Mouse (Mus musculus): ENCODE results near the gene Pno1. TPM values are rescaled to one million over a fixed set of nuclear protein-coding genes. Genes with fewer than 3 reads are reported as not detected.
A peak's percentile ranks its signal among the peaks of the same experiment; 100 is the strongest.

The Pno1 gene
- polyA plus RNA-seq, 1 experiment: 17.8 TPM

DNA sequence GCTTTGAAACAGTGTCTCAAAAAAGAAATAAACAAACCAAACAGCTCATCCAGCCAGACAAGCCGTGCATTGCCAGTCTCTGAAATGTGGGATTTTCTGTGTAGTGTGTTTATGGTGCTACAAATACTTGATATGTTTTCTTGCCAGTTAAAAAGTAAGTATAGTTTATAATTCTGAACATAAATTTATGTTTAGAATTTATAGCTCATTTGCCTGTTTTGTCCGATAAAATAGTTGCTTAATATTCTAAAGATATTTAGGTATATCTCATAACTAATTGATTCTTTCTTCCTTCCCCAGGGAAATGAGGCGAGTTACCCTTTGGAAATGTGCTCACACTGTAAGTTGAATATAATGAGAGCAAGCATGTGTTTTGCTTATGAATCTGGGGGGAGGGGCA is 29.6 kb downstream of the Pno1 start, which contains the start of gene Wdr92:
Gene Wdr92, plus strand, starts transcription at position 301 of the 400 bp plus-strand sequence.
- DNase-seq (ENCODE audit: extremely low spot score in 1 of 2, low spot score in 1 of 2): no peak

DNA sequence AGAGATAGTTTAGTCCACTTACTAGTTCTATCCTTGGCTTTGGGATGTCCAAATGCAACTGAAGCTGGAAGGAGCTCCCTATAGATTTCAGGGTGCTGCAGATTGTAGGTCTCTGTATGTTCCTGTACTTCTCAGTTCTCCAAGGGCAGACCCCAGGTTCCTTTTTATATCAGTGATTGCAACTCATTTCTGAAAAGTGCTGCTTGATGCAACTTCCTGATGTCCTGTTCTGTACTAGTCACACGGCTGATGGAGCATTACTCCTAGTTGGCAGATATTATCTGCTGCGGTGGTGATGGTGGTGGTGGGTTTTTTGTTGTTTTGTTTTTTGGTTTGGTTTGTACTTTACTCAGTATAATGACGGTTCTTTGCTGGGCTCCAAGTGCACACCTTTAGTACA is 30.6 kb downstream of the Pno1 start:
- no peak for DNase-seq (ENCODE audit: extremely low spot score in 1 of 2, low spot score in 1 of 2)

DNA sequence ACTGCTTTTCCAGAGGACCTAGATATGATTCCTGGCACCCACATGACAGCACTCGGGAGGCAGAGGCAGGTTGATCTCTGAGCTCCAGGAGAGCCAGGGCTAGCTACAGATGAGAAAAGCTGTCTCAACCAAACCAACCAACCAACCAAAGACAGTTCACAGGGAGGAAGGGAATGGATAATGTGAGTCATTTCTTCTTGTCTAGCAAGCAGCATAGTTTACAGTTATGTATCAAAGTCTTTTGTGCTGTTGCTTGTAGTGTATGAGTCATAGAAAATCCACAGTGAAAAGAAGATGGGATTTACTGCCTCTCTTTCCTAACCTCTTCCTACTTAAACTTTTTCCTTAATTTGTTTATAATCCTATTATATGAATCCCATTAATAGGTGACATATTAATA is 34.7 kb downstream of the Pno1 start:
- no peak for DNase-seq (ENCODE audit: extremely low spot score in 1 of 2, low spot score in 1 of 2)

DNA sequence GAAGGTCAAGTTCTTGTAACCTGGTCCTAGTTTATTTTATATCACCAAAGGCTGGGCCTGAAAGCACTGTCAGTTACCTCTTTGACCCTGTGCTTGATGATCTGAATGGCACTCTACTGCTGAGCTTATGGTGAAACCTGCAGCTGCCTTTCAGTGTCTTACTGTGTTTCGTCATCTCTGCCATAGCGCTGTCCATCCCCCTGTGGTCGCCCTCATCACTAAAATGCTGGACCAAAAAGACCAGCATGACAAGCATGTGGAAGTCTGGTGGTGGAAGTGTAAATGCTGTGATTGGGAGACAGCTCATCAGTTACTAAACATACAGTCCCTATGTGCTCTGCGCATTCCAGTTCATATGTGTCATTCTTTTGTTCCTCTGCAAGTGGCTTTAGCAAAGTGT is 39.1 kb downstream of the Pno1 start:
- no peak for DNase-seq (ENCODE audit: extremely low spot score in 1 of 2, low spot score in 1 of 2)

DNA sequence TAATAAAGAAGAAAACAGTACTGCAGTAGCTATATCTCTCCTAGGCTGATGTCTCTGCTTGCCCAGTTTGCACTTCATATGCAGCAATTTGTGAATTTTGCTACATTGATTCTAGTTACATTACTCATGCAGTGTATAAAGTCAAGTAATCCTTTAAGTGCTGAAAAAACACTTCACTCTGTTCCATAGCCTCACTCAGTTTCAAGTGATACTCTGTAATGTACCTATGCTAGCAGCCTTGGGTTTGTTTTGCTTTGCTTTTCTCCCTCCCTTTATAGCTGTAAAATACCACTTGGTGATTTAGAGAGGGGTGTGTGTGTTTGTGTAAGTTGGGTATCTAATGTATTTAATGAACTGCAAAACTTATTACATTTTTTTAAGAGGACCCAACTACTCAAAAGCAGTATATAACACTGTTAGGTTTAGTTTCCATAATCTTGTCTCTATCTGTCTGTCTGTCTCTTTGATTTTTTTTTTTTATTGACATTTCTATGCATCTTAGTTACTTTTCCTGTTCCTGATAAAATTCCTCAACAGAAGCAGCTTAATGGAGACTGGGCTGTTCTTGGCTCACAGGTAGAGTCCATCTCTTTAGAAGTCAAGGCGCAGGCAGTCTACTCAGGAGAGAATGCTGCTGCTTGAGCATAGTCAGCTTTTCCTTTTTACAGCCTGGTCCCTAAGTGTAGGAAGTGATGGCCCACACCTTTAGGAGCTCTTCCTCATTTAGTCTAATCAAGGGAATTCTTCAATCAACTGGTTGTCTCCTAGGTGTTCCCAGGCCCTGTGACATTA is 40.2 kb downstream of the Pno1 start:
- DNase-seq (ENCODE audit: extremely low spot score in 1 of 2, low spot score in 1 of 2): no peak

DNA sequence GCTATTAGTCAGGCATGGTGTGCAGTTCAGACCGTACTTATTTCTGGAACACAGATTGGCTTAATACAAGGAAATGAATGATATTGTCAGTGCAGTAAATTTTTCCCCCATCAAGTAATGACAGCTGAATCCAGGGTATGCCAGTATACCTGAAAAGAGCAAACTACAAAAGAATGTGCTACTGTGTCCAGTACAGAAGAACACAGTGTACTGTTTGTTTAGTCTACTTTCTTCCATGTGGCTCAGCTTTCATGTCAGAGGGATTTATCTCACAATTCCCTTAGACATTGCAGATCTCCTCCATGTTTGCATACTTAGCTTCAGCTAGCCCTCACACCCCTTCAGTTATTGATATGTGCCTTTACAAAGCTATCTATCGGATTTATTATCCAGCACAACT is 42.1 kb downstream of the Pno1 start:
- DNase-seq (ENCODE audit: extremely low spot score in 1 of 2, low spot score in 1 of 2): no peak

DNA sequence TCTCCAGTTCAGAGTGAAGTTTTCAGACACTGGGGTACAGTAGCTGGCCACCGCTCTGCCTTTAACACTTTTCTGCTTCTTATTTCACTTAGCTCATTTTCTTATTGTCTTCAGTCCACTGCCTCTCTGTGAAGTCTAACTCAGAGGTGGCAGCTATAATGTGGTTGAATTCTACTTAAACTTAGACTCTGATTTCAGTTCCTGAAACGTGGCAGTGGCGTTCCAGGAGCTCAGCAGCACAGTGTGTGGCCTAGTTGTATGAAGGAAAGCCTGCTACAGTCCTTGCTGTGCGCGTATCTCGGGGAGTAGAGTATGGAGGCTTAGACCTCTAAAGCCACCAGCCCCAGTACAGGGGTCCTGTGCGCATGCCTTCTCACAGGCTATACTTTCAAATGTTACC is 44.7 kb downstream of the Pno1 start:
- no peak for DNase-seq (ENCODE audit: extremely low spot score in 1 of 2, low spot score in 1 of 2)

DNA sequence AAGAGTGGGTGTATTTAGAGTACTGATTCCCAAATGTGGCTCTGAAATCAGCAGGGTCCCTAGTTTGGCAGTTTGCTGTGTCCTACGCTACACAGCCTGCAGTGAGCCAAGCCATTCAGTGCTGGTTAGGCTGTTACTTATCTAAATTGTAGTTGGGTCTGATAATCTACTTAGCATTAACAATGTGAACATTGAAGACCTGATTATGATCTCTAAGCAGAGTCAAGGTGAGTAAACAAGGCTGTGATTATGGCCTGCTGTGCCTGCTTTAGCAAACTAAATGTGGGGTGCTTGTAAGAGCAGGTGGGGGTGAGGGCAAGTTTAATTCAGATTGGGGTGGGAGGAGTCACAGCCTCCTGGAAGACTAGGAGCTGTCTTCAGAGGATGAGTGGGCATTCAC is 47.4 kb downstream of the Pno1 start:
- DNase-seq (ENCODE audit: extremely low spot score in 1 of 2, low spot score in 1 of 2): no peak

DNA sequence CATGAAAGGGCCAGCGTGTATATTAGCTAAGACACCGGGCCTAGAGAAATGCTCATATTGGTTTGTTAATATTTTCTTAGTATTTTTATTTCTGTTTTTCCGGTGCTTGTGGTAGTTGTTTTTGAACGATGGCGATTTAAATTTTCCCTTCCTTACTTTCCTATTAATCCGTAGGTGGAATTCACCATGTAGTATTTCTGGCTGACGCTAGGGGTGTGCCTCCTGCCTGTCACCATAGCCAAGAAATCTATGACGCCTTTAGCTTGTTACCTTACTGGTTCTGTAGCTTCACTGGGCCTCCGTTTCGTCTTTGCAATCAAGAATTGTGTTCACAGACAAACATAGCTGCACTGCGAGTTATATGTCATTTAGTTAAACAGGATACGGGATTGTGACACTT is 51.1 kb downstream of the Pno1 start:
- peak in 1 of 2 experiments; percentile 70 for DNase-seq (ENCODE audit: extremely low spot score in 1 of 2, low spot score in 1 of 2)

DNA sequence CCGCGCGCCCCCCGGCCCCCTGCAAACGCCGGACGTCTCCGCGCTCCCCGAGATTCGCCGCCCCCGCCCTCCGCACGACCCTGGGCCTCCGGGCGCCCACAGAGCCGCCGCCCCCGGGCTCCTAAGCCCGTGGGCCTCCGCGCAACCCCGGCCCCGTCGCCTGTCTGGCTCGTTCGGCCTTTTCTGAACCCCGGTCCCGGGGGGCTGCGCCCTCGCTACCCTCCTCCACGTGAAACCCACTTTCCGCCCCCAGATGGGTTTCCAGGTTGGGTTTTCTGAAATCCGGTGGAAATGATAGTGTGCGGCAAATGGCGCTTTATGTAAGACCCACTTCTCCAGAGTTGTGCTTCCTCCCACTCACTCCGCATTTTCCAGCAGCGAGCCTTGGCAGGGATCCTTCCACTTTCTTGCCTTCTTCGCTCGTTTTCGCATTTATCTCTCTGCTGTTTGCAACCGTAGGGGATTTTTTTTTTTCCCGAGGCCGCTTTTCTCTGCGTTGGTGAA is 51.6 kb downstream of the Pno1 start:
- DNase-seq (ENCODE audit: extremely low spot score in 1 of 2, low spot score in 1 of 2): peak; percentile 59 to 86

DNA sequence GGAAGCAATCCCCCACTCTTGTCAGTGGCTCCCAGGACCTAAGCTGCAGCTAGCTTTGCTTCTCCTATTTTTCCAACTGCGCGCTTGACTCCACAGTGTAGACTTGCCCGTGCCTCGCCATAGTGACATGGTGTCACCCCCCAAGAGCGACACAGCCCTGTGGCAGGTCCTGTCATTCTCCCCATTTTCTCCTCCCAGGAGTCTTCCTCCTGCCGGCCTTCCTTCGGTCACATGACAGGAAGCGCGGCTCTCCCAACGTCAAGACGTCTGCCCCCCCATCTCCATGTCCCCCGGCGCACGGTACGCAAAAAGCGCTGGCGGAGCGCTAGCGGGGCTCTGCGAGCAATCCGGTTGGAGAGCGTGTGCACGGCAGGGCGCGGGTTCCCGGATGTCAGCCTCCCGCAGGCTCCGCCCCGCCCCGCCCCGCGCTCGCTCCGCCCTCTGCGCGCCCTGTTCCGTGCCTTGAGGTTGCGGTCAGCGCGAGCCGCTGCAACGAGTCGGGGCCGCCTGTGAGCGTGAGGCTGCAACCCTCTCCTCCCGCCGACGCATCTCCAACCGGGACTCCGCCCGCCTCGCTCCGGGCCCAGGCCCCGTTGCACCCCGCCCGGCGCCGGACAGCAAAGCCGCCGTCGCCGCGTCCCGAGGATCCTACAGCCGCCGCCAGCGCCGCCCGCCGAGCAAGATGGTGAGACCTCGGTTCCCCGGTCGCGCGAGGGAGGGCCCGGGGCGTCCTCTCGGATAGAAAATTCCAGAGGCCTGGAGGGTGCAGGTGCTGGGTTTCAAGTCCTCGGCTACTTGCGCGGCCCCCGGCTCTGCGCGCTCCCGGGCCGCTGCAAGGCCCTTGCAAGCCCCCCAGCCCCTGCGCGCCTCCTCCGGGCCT is 52.3 kb downstream of the Pno1 start, which contains the start of gene Ppp3r1:
Gene Ppp3r1, plus strand, starts transcription at position 406 of the 880 bp plus-strand sequence.
- DNase-seq (ENCODE audit: extremely low spot score in 1 of 2, low spot score in 1 of 2): peak; percentile 93 to 97

Other genes starting within 250 kb of the Pno1 start
- 125 and 128 TPM in 2 replicates for gene Cnrip1, start 160.0 kb downstream of the Pno1 start, polyA plus RNA-seq (2012; rRNA removed)
- 7.4 and 8.5 TPM in 2 replicates for gene Plek, start 159.2 kb downstream of the Pno1 start, polyA plus RNA-seq (2012; rRNA removed)
- gene Ppp3r1, start 52.3 kb downstream of the Pno1 start, polyA plus RNA-seq (2012; rRNA removed): 411 and 441 TPM in 2 replicates
- gene Wdr92, start 29.5 kb downstream of the Pno1 start, polyA plus RNA-seq (2012; rRNA removed): 8.0 and 8.1 TPM in 2 replicates
- gene C1d, start 46.0 kb upstream of the Pno1 start, polyA plus RNA-seq (2012; rRNA removed): 28.4 and 34.9 TPM in 2 replicates

Data from frontal cortex, adult 2 months (tissue).